Mouse (Mus musculus): Measurements from ENCODE around the gene Plagl1. TPM values are rescaled to one million over a fixed set of nuclear protein-coding genes. Genes with fewer than 3 reads are reported as not detected.

Gene Plagl1
- polyA plus RNA-seq, 1 experiment from 2014 or later, result 125 TPM

GRCm38 (mm10) chr10:13102360-13102759, 42.1 kb downstream of the Plagl1 start:
- ATAC-seq (ENCODE audit: low FRiP score, low TSS enrichment), result no peak
- no peaks in the 10 kb centered on the region for H3K27me3 ChIP-seq (ENCODE audit: control insufficient read depth, insufficient read depth, low read length)
- H3K27ac ChIP-seq (ENCODE audit: low read depth, low read length), result no peak overlapping the region
- no peak overlapping the region for H3K4me2 ChIP-seq (replicated peaks; ENCODE audit: low read depth, low read length)
- H3K4me1 ChIP-seq (ENCODE audit: control insufficient read depth, insufficient read depth, low read length), result peaks cover 7% of the 10 kb centered on the region; the same call in 1 of the 2 replicates
- no peaks in the 10 kb centered on the region; the same call in 1 of the 2 replicates for H3K36me3 ChIP-seq (ENCODE audit: control insufficient read depth, insufficient read depth, low read length)
- no peak overlapping the region for H3K9ac ChIP-seq (ENCODE audit: low read depth, low read length)
- H3K4me3 ChIP-seq (ENCODE audit: low read length), result no peak overlapping the region
- 65% methylated on average over 4 of the region's 4 CpGs for WGBS
- H3K9me3 ChIP-seq (ENCODE audit: control insufficient read depth, low read length), result no peaks in the 10 kb centered on the region

- no peaks in the 10 kb centered on the region for H3K9me3 ChIP-seq (ENCODE audit: control insufficient read depth, low read length)
- no peak for ATAC-seq (ENCODE audit: low FRiP score, low TSS enrichment)
- H3K27ac ChIP-seq (ENCODE audit: low read depth, low read length), result no peak overlapping the region
- H3K9ac ChIP-seq (ENCODE audit: low read depth, low read length), result no peak overlapping the region
- no peaks in the 10 kb centered on the region for H3K27me3 ChIP-seq (ENCODE audit: control insufficient read depth, insufficient read depth, low read length)
- H3K36me3 ChIP-seq (ENCODE audit: control insufficient read depth, insufficient read depth, low read length), result no peaks in the 10 kb centered on the region; the same call in 1 of the 2 replicates
- 63% methylated on average over 4 of the region's 4 CpGs for WGBS
- H3K4me1 ChIP-seq (ENCODE audit: control insufficient read depth, insufficient read depth, low read length), result peaks cover 21% of the 10 kb centered on the region
- H3K4me3 ChIP-seq (ENCODE audit: low read length), result no peak overlapping the region
- no peak overlapping the region for H3K4me2 ChIP-seq (replicated peaks; ENCODE audit: low read depth, low read length)
Observed at GRCm38 (mm10) chr10:13103838-13104237, 43.5 kb downstream of the Plagl1 start.

- Histone ChIP-seq H3K4me2 (replicated peaks; ENCODE audit: low read depth, low read length) (no peak overlapping the region), H3K9me3 (ENCODE audit: control insufficient read depth, low read length) (no peaks in the 10 kb centered on the region), H3K27ac (ENCODE audit: low read depth, low read length) (peak overlapping the region; percentile 67), H3K27me3 (ENCODE audit: control insufficient read depth, insufficient read depth, low read length) (no peaks in the 10 kb centered on the region), H3K36me3 (ENCODE audit: control insufficient read depth, insufficient read depth, low read length) (peaks cover 3% of the 10 kb centered on the region; the same call in 1 of the 2 replicates), H3K4me1 (ENCODE audit: control insufficient read depth, insufficient read depth, low read length) (peaks cover 31% of the 10 kb centered on the region), H3K4me3 (ENCODE audit: low read length) (no peak overlapping the region), H3K9ac (ENCODE audit: low read depth, low read length) (no peak overlapping the region)
- ATAC-seq (ENCODE audit: low FRiP score, low TSS enrichment), result no peak
- 40% methylated on average over 9 of the region's 9 CpGs for WGBS
Observed at GRCm38 (mm10) chr10:13106909-13107624, 46.8 kb downstream of the Plagl1 start.

- no peak overlapping the region for H3K4me2 ChIP-seq (replicated peaks; ENCODE audit: low read depth, low read length)
- peak overlapping the region; percentile 67; the same call in 1 of the 2 replicates for H3K27ac ChIP-seq (ENCODE audit: low read depth, low read length)
- no peaks in the 10 kb centered on the region for H3K9me3 ChIP-seq (ENCODE audit: control insufficient read depth, low read length)
- no peak for ATAC-seq (ENCODE audit: low FRiP score, low TSS enrichment)
- H3K27me3 ChIP-seq (ENCODE audit: control insufficient read depth, insufficient read depth, low read length), result no peaks in the 10 kb centered on the region
- peaks cover 41% of the 10 kb centered on the region for H3K4me1 ChIP-seq (ENCODE audit: control insufficient read depth, insufficient read depth, low read length)
- no peak overlapping the region for H3K4me3 ChIP-seq (ENCODE audit: low read length)
- H3K9ac ChIP-seq (ENCODE audit: low read depth, low read length), result no peak overlapping the region
- 18% methylated on average over 7 of the region's 7 CpGs for WGBS
- H3K36me3 ChIP-seq (ENCODE audit: control insufficient read depth, insufficient read depth, low read length), result peaks cover 3% of the 10 kb centered on the region; the same call in 1 of the 2 replicates
Observed at GRCm38 (mm10) chr10:13108021-13108548, 47.8 kb downstream of the Plagl1 start.

- Histone ChIP-seq H3K27ac (ENCODE audit: low read depth, low read length) (no peak overlapping the region; the same call in 1 of the 2 replicates), H3K9ac (ENCODE audit: low read depth, low read length) (no peak overlapping the region), H3K9me3 (ENCODE audit: control insufficient read depth, low read length) (no peaks in the 10 kb centered on the region), H3K36me3 (ENCODE audit: control insufficient read depth, insufficient read depth, low read length) (peaks cover 3% of the 10 kb centered on the region; the same call in 1 of the 2 replicates), H3K4me2 (replicated peaks; ENCODE audit: low read depth, low read length) (no peak overlapping the region), H3K4me3 (ENCODE audit: low read length) (no peak overlapping the region), H3K27me3 (ENCODE audit: control insufficient read depth, insufficient read depth, low read length) (no peaks in the 10 kb centered on the region), H3K4me1 (ENCODE audit: control insufficient read depth, insufficient read depth, low read length) (peaks cover 42% of the 10 kb centered on the region)
- WGBS, result 25% methylated on average over 4 of the region's 4 CpGs
- ATAC-seq (ENCODE audit: low FRiP score, low TSS enrichment), result peak; percentile 58
Observed at GRCm38 (mm10) chr10:13108847-13109246, 48.5 kb downstream of the Plagl1 start.

GRCm38 (mm10) chr10:13109781-13110180, 49.5 kb downstream of the Plagl1 start:
- WGBS, result 14% methylated on average over 1 of the region's 1 CpGs
- H3K4me2 ChIP-seq (replicated peaks; ENCODE audit: low read depth, low read length), result no peak overlapping the region
- no peak overlapping the region for H3K27ac ChIP-seq (ENCODE audit: low read depth, low read length)
- H3K36me3 ChIP-seq (ENCODE audit: control insufficient read depth, insufficient read depth, low read length), result peaks cover 3% of the 10 kb centered on the region; the same call in 1 of the 2 replicates
- no peaks in the 10 kb centered on the region for H3K9me3 ChIP-seq (ENCODE audit: control insufficient read depth, low read length)
- H3K9ac ChIP-seq (ENCODE audit: low read depth, low read length), result no peak overlapping the region
- peaks cover 42% of the 10 kb centered on the region for H3K4me1 ChIP-seq (ENCODE audit: control insufficient read depth, insufficient read depth, low read length)
- peak; percentile 51; the same call in 1 of the 2 replicates for ATAC-seq (ENCODE audit: low FRiP score, low TSS enrichment)
- H3K27me3 ChIP-seq (ENCODE audit: control insufficient read depth, insufficient read depth, low read length), result no peaks in the 10 kb centered on the region
- no peak overlapping the region for H3K4me3 ChIP-seq (ENCODE audit: low read length)

- no peaks in the 10 kb centered on the region for H3K27me3 ChIP-seq (ENCODE audit: control insufficient read depth, insufficient read depth, low read length)
- no peak overlapping the region; the same call in 1 of the 2 replicates for H3K27ac ChIP-seq (ENCODE audit: low read depth, low read length)
- peaks cover 43% of the 10 kb centered on the region for H3K4me1 ChIP-seq (ENCODE audit: control insufficient read depth, insufficient read depth, low read length)
- no peak overlapping the region for H3K9ac ChIP-seq (ENCODE audit: low read depth, low read length)
- H3K4me2 ChIP-seq (replicated peaks; ENCODE audit: low read depth, low read length), result no peak overlapping the region
- ATAC-seq (ENCODE audit: low FRiP score, low TSS enrichment), result peak; percentile 60
- 22% methylated on average over 3 of the region's 3 CpGs for WGBS
- no peaks in the 10 kb centered on the region for H3K9me3 ChIP-seq (ENCODE audit: control insufficient read depth, low read length)
- no peak overlapping the region for H3K4me3 ChIP-seq (ENCODE audit: low read length)
- H3K36me3 ChIP-seq (ENCODE audit: control insufficient read depth, insufficient read depth, low read length), result peaks cover 3% of the 10 kb centered on the region; the same call in 1 of the 2 replicates
Observed at GRCm38 (mm10) chr10:13112849-13113248, 52.5 kb downstream of the Plagl1 start.

- no peak for ATAC-seq (ENCODE audit: low FRiP score, low TSS enrichment)
- WGBS, result 57% methylated on average over 4 of the region's 4 CpGs
- Histone ChIP-seq H3K27me3 (ENCODE audit: control insufficient read depth, insufficient read depth, low read length) (no peaks in the 10 kb centered on the region), H3K27ac (ENCODE audit: low read depth, low read length) (no peak overlapping the region), H3K4me1 (ENCODE audit: control insufficient read depth, insufficient read depth, low read length) (peaks cover 40% of the 10 kb centered on the region; the same call in 1 of the 2 replicates), H3K4me3 (ENCODE audit: low read length) (no peak overlapping the region), H3K4me2 (replicated peaks; ENCODE audit: low read depth, low read length) (no peak overlapping the region), H3K9me3 (ENCODE audit: control insufficient read depth, low read length) (no peaks in the 10 kb centered on the region), H3K9ac (ENCODE audit: low read depth, low read length) (no peak overlapping the region), H3K36me3 (ENCODE audit: control insufficient read depth, insufficient read depth, low read length) (peaks cover 3% of the 10 kb centered on the region; the same call in 1 of the 2 replicates)
Observed at GRCm38 (mm10) chr10:13113641-13114040, 53.3 kb downstream of the Plagl1 start.

- 94% methylated on average over 4 of the region's 4 CpGs for WGBS
- Histone ChIP-seq H3K4me1 (ENCODE audit: control insufficient read depth, insufficient read depth, low read length) (peaks cover 38% of the 10 kb centered on the region; the same call in 1 of the 2 replicates), H3K36me3 (ENCODE audit: control insufficient read depth, insufficient read depth, low read length) (peaks cover 3% of the 10 kb centered on the region; the same call in 1 of the 2 replicates), H3K9ac (ENCODE audit: low read depth, low read length) (no peak overlapping the region), H3K27ac (ENCODE audit: low read depth, low read length) (no peak overlapping the region), H3K4me3 (ENCODE audit: low read length) (no peak overlapping the region), H3K4me2 (replicated peaks; ENCODE audit: low read depth, low read length) (no peak overlapping the region), H3K9me3 (ENCODE audit: control insufficient read depth, low read length) (no peaks in the 10 kb centered on the region), H3K27me3 (ENCODE audit: control insufficient read depth, insufficient read depth, low read length) (no peaks in the 10 kb centered on the region)
- no peak for ATAC-seq (ENCODE audit: low FRiP score, low TSS enrichment)
Observed at GRCm38 (mm10) chr10:13115030-13115429, 54.7 kb downstream of the Plagl1 start.

Data from kidney, embryonic 14.5 days (tissue).